Mouse (Mus musculus): ENCODE measurements around the gene Nrip1. TPM values are rescaled to one million over a fixed set of nuclear protein-coding genes. Genes with fewer than 3 reads are reported as not detected.

The Nrip1 gene
- polyA plus RNA-seq, 1 experiment from 2014 or later = 32.0 TPM

DNA sequence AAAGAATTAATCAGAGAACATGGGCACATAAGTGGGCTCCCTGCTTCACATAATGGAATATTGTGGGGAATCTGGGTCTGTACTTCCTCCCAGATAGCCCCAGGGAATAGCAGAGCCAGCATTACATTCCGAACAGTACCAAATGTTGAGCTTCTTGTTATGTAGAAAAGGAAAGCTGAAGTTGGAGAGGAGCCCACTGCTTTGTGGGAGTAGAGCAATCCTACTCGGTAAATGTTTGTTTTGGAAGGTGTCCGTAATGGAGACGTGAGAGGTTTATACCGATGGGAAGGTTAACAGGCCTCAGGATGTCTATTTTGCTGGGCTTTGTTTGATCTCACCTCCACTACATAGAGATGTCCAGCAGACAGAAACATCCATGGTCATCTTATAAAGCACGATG lies 113.3 kb downstream of the Nrip1 start:
- H3K9ac ChIP-seq = no peak overlapping the region
- WGBS (ENCODE audit: insufficient replicate concordance) = 78% methylated on average over 6 of the region's 6 CpGs
- no peak overlapping the region for H3K27ac ChIP-seq
- no peak overlapping the region for H3K4me2 ChIP-seq
- no peak for ATAC-seq
- H3K4me1 ChIP-seq = no peaks in the 10 kb centered on the region
- H3K27me3 ChIP-seq (replicated peaks) = no peaks in the 10 kb centered on the region
- H3K36me3 ChIP-seq = no peaks in the 10 kb centered on the region
- no peaks in the 10 kb centered on the region for H3K9me3 ChIP-seq (replicated peaks)
- no peak overlapping the region for H3K4me3 ChIP-seq

DNA sequence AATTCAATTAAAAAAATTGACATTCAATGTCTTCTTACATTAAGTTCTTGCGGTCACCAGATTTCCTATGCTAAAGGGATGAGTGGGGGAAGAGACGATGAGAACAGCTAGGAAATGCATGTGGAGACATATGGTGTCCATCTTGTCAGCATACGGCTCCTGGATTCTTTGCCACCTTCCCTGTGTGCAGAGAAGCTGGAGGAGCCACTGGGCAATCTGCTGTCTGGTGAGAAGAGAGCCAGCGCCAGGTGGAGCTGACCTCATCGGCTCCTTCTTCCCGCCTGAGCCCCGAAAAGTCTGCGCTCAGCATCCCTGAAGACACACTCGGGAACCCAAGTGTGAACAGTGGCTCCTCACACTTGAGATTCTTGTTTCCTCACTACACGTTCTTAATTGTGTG lies 121.8 kb downstream of the Nrip1 start:
- no peaks in the 10 kb centered on the region for H3K36me3 ChIP-seq
- no peak overlapping the region for H3K27ac ChIP-seq
- 79% methylated on average over 10 of the region's 10 CpGs for WGBS (ENCODE audit: insufficient replicate concordance)
- H3K4me1 ChIP-seq = no peaks in the 10 kb centered on the region
- no peak overlapping the region for H3K4me2 ChIP-seq
- no peak overlapping the region for H3K9ac ChIP-seq
- no peak overlapping the region for H3K4me3 ChIP-seq
- no peaks in the 10 kb centered on the region for H3K27me3 ChIP-seq (replicated peaks)
- ATAC-seq = no peak
- no peaks in the 10 kb centered on the region for H3K9me3 ChIP-seq (replicated peaks)

DNA sequence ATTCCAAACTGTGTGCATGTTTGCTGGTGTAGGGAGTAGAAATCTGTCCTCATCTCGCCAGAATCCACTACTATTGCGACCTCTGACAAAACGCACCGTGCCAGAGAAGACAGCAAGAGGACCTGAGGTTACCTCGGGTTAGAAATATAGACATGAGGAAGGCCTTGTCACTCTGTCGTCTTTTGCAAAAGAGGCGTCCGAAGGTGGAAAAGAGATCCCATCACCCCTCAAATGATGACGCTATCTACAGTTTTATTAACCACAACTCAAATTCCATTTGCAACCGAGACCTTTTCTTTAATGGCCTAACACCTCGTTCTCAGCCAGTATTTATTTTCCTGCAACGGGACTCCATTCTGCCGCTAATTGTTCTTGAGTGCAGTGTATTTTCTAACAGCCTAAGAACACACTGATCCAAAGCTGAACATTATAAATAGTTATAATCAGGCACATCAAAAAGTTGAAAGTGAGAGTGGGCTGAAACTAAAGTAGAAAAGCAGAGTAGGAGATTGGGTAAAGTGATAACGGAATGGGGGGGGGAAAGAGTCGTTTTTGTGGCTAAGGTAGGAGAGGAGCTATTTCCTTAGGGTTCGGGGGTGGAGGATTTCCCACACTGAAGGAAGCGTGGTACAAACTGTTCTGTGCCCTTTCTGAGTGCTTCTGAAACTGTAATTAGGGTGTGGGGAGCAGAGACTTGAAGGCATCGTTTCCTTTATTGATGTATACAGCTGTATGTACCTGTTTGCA lies 124.1 kb downstream of the Nrip1 start:
- ATAC-seq = no peak
- 65% methylated on average over 18 of the region's 18 CpGs for WGBS (ENCODE audit: insufficient replicate concordance)
- H3K4me2 ChIP-seq = no peak overlapping the region
- no peak overlapping the region for H3K9ac ChIP-seq
- H3K4me1 ChIP-seq = no peaks in the 10 kb centered on the region
- no peaks in the 10 kb centered on the region for H3K27me3 ChIP-seq (replicated peaks)
- no peaks in the 10 kb centered on the region for H3K36me3 ChIP-seq
- no peak overlapping the region for H3K27ac ChIP-seq
- no peaks in the 10 kb centered on the region for H3K9me3 ChIP-seq (replicated peaks)
- H3K4me3 ChIP-seq = no peak overlapping the region

DNA sequence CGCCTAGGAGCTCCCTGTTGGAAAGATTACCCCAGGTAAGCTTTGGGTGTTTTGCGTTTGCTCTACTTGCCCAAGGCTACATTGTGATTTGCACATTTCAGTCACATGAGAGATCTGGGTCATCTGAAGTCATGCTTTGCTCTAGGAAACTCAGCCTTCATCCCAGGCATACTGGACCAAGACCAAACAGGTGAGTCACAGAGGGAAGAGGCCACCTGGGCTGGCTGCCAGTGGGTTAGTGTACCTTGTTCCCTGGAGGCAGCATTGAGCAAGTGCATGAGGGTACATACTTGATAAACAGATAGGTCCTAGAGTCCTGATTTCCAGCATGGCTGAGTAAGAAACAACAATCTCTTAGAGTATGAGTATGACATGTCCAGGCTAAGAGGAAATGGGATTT lies 130.8 kb downstream of the Nrip1 start:
- Histone ChIP-seq H3K27ac (no peak overlapping the region), H3K4me2 (no peak overlapping the region), H3K9ac (no peak overlapping the region), H3K27me3 (replicated peaks) (no peaks in the 10 kb centered on the region), H3K36me3 (no peaks in the 10 kb centered on the region), H3K4me3 (no peak overlapping the region), H3K4me1 (no peaks in the 10 kb centered on the region), H3K9me3 (replicated peaks) (no peaks in the 10 kb centered on the region)
- 74% methylated on average over 2 of the region's 2 CpGs for WGBS (ENCODE audit: insufficient replicate concordance)
- ATAC-seq = no peak

DNA sequence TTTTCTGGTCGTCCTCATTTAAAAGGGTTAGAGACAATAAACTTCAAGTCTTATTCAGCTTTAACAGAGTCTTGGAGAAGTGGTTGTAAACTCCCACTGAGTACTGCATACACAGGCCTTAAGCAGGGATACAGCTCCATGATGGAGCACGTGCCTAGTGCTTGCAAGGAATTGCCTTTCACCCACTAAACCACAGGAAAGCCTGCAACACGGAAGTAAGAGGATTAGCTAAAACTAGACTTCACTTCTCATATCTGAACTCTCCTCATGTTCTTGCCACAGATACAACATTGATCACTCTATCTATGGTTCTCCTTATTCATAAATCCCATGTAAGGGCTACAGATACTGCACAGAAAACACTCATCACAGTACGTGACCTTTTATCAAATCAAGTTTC lies 132.4 kb downstream of the Nrip1 start:
- Histone ChIP-seq H3K27ac (no peak overlapping the region), H3K27me3 (replicated peaks) (no peaks in the 10 kb centered on the region), H3K9me3 (replicated peaks) (no peaks in the 10 kb centered on the region), H3K4me3 (no peak overlapping the region), H3K36me3 (no peaks in the 10 kb centered on the region), H3K4me1 (no peaks in the 10 kb centered on the region), H3K4me2 (no peak overlapping the region), H3K9ac (no peak overlapping the region)
- WGBS (ENCODE audit: insufficient replicate concordance) = 50% methylated on average over 4 of the region's 4 CpGs
- ATAC-seq = no peak

DNA sequence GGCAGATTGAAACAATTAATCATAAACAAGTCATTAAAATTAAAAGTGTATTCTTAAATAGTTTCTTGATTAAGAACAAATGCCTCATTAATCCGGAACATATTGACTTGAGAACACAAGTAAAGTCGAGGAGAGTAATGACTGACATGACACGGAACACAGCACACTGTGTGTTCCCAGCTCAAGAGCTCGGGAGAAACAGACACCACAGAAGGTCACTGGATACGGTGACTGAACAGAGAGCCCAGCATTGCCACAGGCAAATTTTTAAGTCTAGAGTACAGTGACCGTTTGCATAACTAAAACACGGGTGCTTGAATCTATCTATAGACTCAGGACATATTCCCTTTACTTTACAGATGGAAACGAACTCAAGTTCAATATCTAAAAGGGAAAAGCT lies 134.3 kb downstream of the Nrip1 start:
- ATAC-seq = no peak
- H3K4me2 ChIP-seq = no peak overlapping the region
- no peaks in the 10 kb centered on the region for H3K9me3 ChIP-seq (replicated peaks)
- no peak overlapping the region for H3K4me3 ChIP-seq
- no peaks in the 10 kb centered on the region for H3K36me3 ChIP-seq
- H3K9ac ChIP-seq = no peak overlapping the region
- H3K27me3 ChIP-seq (replicated peaks) = no peaks in the 10 kb centered on the region
- 72% methylated on average over 8 of the region's 8 CpGs for WGBS (ENCODE audit: insufficient replicate concordance)
- no peaks in the 10 kb centered on the region for H3K4me1 ChIP-seq
- H3K27ac ChIP-seq = no peak overlapping the region

DNA sequence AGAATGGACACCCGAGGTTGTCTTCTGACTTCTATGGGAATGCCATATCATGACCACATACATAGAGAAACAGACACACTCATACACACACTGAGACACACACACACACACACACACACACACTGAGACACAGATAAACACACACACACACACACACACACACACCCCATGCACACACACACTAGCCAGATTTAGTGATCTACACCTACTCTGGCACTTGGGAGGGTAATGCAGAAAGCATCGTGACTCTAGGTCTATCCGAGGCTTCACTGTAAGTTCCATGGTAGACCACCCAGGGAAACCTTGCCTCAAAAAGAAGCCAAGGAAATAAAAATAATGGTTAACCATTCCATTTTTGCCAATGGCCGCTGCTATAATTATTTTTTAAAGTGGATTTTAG lies 134.8 kb downstream of the Nrip1 start:
- Histone ChIP-seq H3K9me3 (replicated peaks) (no peaks in the 10 kb centered on the region), H3K4me2 (no peak overlapping the region), H3K36me3 (no peaks in the 10 kb centered on the region), H3K27ac (no peak overlapping the region), H3K4me3 (no peak overlapping the region), H3K4me1 (no peaks in the 10 kb centered on the region), H3K9ac (no peak overlapping the region), H3K27me3 (replicated peaks) (no peaks in the 10 kb centered on the region)
- no peak for ATAC-seq
- 74% methylated on average over 4 of the region's 4 CpGs for WGBS (ENCODE audit: insufficient replicate concordance)
